Mouse (Mus musculus) lung, embryonic 14.5 days (tissue): ENCODE results near the gene Olfr572. TPM values are rescaled to one million over a fixed set of nuclear protein-coding genes. Genes with fewer than 3 reads are reported as not detected.

ENCODE experiments used
- ATAC-seq: fragments of 200-750 bp; cut with Nextera tagmentation; 2 replicates; pipeline ENCODE4 v1.8.0; 2017; ENCODE audit warnings: mild to moderate bottlenecking, moderate TSS enrichment, moderate library complexity; ENCODE audit not compliant: insufficient read depth
- DNase-seq: peaks from one replicate; pipeline ENCODE4 v3.0.0-alpha.2; 2015
- H3K27ac ChIP-seq: fragments of 300-500 bp; sonication (generic); 2 replicates; pipeline ENCODE4 v1.5.1; 2014; ENCODE audit warnings: low read depth, mild to moderate bottlenecking, moderate library complexity
- H3K27me3 ChIP-seq: fragments of 300-500 bp; sonication (generic); 2 replicates; pipeline ENCODE4 v1.6.1; 2014; ENCODE audit warnings: low read length, control low read depth; ENCODE audit not compliant: insufficient read depth
- H3K36me3 ChIP-seq: fragments of 300-500 bp; sonication (generic); 2 replicates; pipeline ENCODE4 v1.6.1; 2014; ENCODE audit warnings: control low read depth; ENCODE audit not compliant: insufficient read depth
- H3K4me1 ChIP-seq: fragments of 300-500 bp; sonication (generic); 2 replicates; pipeline ENCODE4 v1.6.1; 2014; ENCODE audit warnings: antibody characterized with exemption, control low read depth; ENCODE audit not compliant: insufficient read depth
- H3K4me2 ChIP-seq: fragments of 300-500 bp; sonication (generic); 2 replicates; pipeline ENCODE4 v1.6.1; 2014; ENCODE audit warnings: mild to moderate bottlenecking
- H3K4me3 ChIP-seq: fragments of 300-500 bp; sonication (generic); 2 replicates; pipeline ENCODE4 v1.5.1; 2014; ENCODE audit warnings: low read depth, low read length
- H3K9ac ChIP-seq: fragments of 300-500 bp; sonication (generic); 2 replicates; pipeline ENCODE4 v1.6.1; 2014
- H3K9me3 ChIP-seq: fragments of 300-500 bp; sonication (generic); 2 replicates; pipeline ENCODE4 v1.6.1; 2016; ENCODE audit warnings: low read depth, low read length, control low read depth
- CTCF ChIP-seq: IDR thresholded peaks from 2 replicates; pipeline ENCODE4 v1.5.1; 2016; ENCODE audit warnings: antibody characterized with exemption, low read depth
- WGBS: fragments of 180-500 bp; shearing (Covaris S2); extraction: QIAGEN DNeasy Blood & Tissue Kit; methylation state at CpG from one replicate; pipeline ENCODE4 v1.1.7; 2014; 5-methylcytosine and 5-hydroxymethylcytosine counted together
- polyA plus RNA-seq: library from polyadenylated mRNA; unstranded; fragments of >200 nt; fragmentation: Nextera tagmentation; extraction: Ambion mirVana; gene quantifications from 2 replicates; pipeline ENCODE4 v1.2.1, GENCODE M21; 2014

The Olfr572 gene
- polyA plus RNA-seq: not detected in 2 replicates

DNA sequence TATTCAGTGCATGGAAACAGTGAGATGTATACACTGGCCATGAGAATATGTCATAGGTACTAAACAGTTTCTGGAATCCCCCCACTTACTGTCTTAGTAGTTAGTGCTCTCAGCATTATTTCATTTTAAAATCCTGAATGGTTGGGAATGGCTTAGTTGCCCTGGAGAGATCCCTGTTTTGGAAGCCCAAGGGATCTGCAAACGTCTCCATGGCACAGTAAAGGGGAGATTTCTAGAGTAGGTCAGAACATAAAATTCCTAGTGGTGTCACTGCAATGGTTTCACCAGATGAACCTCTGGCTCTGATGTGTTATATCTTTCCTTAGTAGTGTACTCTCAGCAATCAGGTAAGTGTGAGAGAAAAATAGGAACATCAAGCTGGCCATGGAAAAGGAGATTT, at the start of gene Olfr572:
Gene Olfr572 (plus strand): TSS at position 301 of the 400 bp plus-strand sequence.
- H3K27ac ChIP-seq: no peak within 1 kb of the TSS

DNA sequence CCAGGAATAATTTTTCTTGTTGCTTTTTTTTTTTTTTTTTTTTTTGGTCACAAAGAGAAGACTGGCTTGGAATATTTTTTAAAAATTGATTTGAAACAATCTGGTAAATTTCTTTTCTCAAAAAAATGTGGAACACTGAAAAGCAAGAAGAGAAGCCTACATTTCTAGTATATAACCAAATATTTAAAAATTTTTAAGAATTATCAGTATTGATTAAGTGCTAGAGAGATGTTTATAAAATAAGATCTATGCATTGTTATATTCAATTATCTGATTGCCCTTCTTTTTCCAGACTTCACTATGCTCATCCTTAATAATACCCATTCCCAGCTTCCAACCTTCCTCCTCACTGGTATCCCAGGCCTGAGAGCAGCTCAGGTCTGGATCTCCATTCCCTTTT, 47.4 kb upstream of the Olfr572 start, which contains the start of gene Olfr568:
Gene Olfr568 (plus strand): TSS at position 301 of the 400 bp plus-strand sequence.
- Histone ChIP-seq H3K36me3 (no peaks in the 10 kb centered on the region), H3K4me2 (no peak within 1 kb of the TSS), H3K27me3 (no peaks in the 10 kb centered on the region), H3K9ac (no peak within 1 kb of the TSS), H3K27ac (no peak within 1 kb of the TSS), H3K4me1 (no peaks in the 10 kb centered on the region), H3K4me3 (no peak within 1 kb of the TSS), H3K9me3 (no peaks in the 10 kb centered on the region)
- no peak for DNase-seq
- no peak for ATAC-seq
- TF ChIP-seq CTCF: no peak

More for the DNA sequence above, at the start of gene Olfr572:
- DNase-seq: no peak
- Histone ChIP-seq H3K36me3 (no peaks in the 10 kb centered on the region), H3K4me2 (no peak within 1 kb of the TSS), H3K9me3 (no peaks in the 10 kb centered on the region), H3K27me3 (no peaks in the 10 kb centered on the region), H3K9ac (no peak within 1 kb of the TSS), H3K4me3 (no peak within 1 kb of the TSS), H3K4me1 (no peaks in the 10 kb centered on the region)
- WGBS: 54% methylated on average over 1 of the region's 1 CpGs
- no peak for TF ChIP-seq CTCF
- no peak for ATAC-seq

- WGBS: 62% methylated on average over 3 of the region's 3 CpGs
- no peak within 1 kb of the TSS for H3K27ac ChIP-seq
- no peak within 1 kb of the TSS for H3K9ac ChIP-seq
- H3K36me3 ChIP-seq: no peaks in the 10 kb centered on the region
- H3K4me2 ChIP-seq: no peak within 1 kb of the TSS
- H3K4me3 ChIP-seq: no peak within 1 kb of the TSS
- no peaks in the 10 kb centered on the region for H3K4me1 ChIP-seq
- DNase-seq (no peak), ATAC-seq (no peak)
- TF ChIP-seq CTCF: no peak
- H3K27me3 ChIP-seq: no peaks in the 10 kb centered on the region
- H3K9me3 ChIP-seq: no peaks in the 10 kb centered on the region
These were observed 33.4 kb upstream of the Olfr572 start, which contains the start of gene Olfr569 for GRCm38 (mm10) chr7:102890782-102891181. Olfr569 (minus strand) TSS chr7:102890882.

GRCm38 (mm10) chr7:102915261-102915660, 8.9 kb upstream of the Olfr572 start:
- 19% methylated on average over 1 of the region's 1 CpGs for WGBS
- Histone ChIP-seq H3K4me2 (no peak overlapping the region), H3K36me3 (no peaks in the 10 kb centered on the region), H3K4me1 (no peaks in the 10 kb centered on the region), H3K9me3 (no peaks in the 10 kb centered on the region), H3K27me3 (no peaks in the 10 kb centered on the region), H3K9ac (no peak overlapping the region), H3K4me3 (no peak overlapping the region), H3K27ac (no peak overlapping the region)
- no peak for ATAC-seq
- DNase-seq: no peak
- TF ChIP-seq CTCF: no peak

DNA sequence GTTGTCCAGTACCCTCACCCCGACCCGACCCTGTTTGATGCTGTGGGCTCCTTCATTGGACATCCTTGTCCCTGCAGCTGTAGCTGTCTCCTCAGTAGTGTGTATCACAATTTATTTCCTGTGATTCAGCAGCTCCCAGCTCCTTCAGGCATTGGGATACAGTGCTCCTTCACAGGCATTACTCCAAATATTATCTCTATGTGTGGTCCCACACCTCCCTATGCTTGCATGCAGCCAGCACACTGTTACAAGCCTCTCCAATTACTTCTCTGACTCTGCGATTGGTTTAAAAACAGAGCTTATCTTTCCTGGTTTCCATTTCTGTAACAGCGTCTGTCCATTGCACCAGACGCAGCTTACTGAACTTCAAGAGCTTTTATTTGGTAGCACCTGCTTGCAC, 7.8 kb upstream of the Olfr572 start:
- no peak overlapping the region for H3K4me3 ChIP-seq
- H3K27me3 ChIP-seq: no peaks in the 10 kb centered on the region
- DNase-seq (peak; percentile 4), ATAC-seq (peak; percentile 54; the same call in 1 of the 2 replicates)
- no peak overlapping the region for H3K27ac ChIP-seq
- TF ChIP-seq CTCF: no peak
- no peak overlapping the region for H3K4me2 ChIP-seq
- 35% methylated on average over 5 of the region's 5 CpGs for WGBS
- no peaks in the 10 kb centered on the region for H3K4me1 ChIP-seq
- H3K9ac ChIP-seq: no peak overlapping the region
- H3K9me3 ChIP-seq: no peaks in the 10 kb centered on the region
- no peaks in the 10 kb centered on the region for H3K36me3 ChIP-seq

DNA sequence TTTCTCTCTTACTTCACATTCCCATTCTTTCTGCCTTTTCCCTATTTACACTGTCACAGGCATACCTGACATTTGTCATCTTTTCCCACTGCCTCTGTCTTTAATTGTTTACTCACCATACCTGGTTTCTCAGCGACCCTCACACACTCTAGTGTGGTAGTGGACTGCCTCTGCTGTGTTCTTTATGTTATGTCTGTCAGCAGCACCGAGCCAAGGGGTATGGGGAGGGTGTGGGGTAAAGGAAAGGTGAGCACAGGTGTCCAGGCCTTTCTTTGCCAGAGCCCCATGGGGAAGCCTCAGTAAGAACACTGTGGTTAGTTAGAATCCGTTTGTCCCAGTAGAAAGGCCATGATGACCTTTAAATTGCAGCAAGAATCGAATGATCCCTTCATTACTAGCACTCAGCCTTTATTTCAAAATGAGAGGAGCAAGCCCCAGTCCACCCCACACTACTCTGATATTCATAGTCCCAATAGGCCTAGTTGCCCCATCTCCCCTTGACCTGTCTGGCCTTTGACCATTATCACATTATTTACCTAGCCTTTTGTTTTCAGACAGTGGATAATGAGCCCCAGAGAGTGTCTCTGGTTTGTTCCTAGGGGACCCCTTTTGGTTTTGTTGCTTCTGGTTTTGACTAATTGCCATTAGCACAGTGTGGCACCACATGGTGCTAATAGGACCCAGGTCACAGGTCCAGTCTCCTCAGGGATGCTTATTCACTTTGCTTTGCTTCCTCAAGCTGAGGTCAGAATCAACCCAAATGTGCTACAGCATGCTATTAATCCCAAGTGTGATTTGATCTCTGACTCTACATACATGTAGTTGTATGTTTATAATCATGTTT, 7.0 kb upstream of the Olfr572 start, which contains the start of gene Olfr571:
Gene Olfr571 (minus strand): TSS at position 505 of the 844 bp plus-strand sequence.
- Histone ChIP-seq H3K27ac (no peak within 1 kb of the TSS), H3K4me1 (no peaks in the 10 kb centered on the region), H3K9me3 (no peaks in the 10 kb centered on the region), H3K4me3 (no peak within 1 kb of the TSS), H3K27me3 (no peaks in the 10 kb centered on the region), H3K4me2 (no peak within 1 kb of the TSS), H3K36me3 (no peaks in the 10 kb centered on the region), H3K9ac (no peak within 1 kb of the TSS)
- 50% methylated on average over 4 of the region's 4 CpGs for WGBS
- DNase-seq (no peak), ATAC-seq (no peak)
- TF ChIP-seq CTCF: no peak

DNA sequence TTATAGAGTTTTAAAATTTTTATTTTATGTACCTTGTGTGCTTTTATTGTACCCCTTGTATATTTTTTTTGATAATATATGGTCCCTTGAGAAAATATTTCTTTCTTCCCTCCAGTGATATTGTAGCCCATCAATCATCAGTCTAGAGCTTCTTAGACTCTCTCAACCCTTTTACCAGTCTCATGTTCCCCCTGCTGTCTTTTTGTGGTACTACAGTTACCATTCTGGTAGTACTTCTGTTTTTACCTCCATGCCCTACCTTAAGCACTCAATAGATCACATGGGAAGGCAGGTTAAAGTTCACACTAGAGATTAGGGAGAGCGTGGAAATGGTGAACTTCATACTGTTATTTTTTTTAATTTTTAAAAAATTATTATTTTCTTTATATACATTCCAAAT, 4.6 kb upstream of the Olfr572 start:
- H3K27me3 ChIP-seq: no peaks in the 10 kb centered on the region
- no peaks in the 10 kb centered on the region for H3K36me3 ChIP-seq
- no peaks in the 10 kb centered on the region for H3K9me3 ChIP-seq
- ATAC-seq (peak; percentile 63; the same call in 1 of the 2 replicates), DNase-seq (peak; percentile 84)
- peak; percentile 77 for TF ChIP-seq CTCF
- 11% methylated on average over 1 of the region's 1 CpGs for WGBS
- H3K4me3 ChIP-seq: no peak overlapping the region
- H3K4me2 ChIP-seq: no peak overlapping the region
- no peak overlapping the region for H3K27ac ChIP-seq
- no peak overlapping the region for H3K9ac ChIP-seq
- H3K4me1 ChIP-seq: no peaks in the 10 kb centered on the region
